Mouse (Mus musculus) ovary, postnatal 14 days (tissue): ENCODE results near the gene Vpreb2.
"Not testable (repeated sequence)": the region's sequence is repeated elsewhere in the genome, so short reads cannot be mapped to it uniquely, and the experiment has no call there.

Experiments used
- DNase-seq: peaks from one replicate; pipeline ENCODE4 v3.0.0; 2022; ENCODE audit warnings: low spot score

The Vpreb2 gene

DNA sequence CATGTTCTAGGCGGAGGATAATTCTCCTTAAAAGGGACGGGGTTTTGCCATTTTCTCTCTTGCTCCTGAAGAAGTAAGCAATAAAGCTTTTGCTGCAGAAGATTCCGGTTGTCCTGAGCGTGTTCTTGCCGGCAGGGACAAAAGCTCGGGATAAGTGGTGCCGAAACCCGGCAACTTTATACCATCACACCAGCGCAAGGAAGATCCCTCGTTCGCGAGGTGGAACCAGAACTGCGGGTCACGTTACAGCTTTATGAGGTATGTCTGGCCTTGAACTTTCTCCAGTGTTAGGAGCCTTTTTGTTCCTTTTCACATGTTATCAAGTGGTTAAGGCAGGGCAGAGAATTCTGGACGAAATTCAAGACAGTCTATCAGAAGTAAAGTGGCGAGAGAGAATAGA is 12.1 kb downstream of the Vpreb2 start:
- not testable (repeated sequence) for DNase-seq

DNA sequence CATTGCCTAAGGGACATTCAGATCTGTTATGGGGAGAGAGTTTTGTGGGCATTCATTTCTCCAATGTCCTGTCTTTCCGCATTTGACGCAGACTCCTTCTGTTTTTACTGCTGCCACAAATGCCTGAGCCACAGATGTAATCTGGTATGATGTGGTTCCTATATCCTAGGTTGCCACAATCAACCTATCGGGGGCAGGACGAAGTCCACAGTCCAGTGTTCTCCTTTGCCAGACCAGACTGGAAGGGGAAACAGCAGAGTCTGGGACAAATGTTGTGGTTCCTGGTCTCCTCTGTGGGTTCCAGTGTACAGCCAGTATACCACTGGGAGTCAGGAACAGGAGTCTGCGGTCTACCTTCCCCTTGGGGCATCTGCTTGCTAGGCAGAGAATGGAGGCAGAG is 19.4 kb downstream of the Vpreb2 start:
- no peak for DNase-seq

DNA sequence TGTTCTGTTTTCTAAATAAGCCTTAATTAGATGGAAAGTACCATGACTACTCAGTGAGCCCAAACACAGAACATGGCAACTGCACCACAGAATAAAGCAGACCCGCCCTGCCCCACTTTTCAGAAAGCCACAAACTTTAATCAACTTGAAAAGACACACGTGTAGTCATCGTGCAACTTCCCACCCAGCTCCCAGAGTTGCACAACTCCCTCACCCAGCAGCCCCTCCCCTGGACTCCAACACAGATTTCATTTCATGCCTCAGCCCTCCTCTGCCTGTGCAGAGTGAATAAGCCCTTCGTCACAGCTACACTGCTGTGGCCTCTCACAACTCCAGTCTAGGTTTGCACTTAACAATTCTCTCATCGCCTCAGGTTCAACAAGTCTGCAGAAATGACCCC is 24.4 kb downstream of the Vpreb2 start:
- no peak for DNase-seq

DNA sequence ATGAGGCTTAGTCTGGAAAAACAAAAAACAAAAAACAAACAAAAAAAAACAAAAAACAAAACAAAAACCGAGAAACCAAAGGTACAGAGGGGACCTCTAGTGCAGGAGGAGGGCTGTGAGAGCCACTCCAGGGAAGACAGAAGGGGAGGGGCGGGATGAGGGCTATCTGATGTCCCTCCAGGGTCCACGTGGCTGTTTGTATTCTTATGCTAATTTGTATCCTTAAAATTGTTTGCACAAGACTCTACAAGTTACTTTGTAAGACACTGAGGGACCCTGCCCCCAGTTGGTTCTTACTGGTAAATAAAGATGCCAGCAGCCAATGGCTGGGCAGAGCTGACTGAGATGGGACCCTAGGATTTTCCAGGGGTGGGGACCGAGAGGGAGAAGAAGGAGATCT is 26.9 kb downstream of the Vpreb2 start:
- DNase-seq, result no peak

DNA sequence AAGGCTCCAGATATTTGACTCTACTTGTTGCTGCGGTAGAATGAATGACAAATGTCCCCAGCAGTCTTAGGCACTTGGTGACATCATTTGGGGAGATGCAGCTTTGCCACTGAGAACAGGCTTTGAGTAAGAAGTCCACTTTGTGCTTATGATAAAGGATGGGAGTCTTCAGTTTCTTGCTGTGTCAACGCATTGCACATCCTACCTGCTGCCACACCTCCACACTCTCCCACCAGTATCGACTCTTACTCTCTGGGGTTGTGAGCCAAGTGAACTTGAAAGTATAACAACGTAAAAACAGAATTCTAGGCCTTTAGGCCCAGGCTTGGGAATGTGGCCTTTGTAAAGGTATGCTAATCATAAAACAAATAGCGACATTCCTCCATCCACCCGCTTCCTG is 30.9 kb downstream of the Vpreb2 start:
- DNase-seq, result no peak

DNA sequence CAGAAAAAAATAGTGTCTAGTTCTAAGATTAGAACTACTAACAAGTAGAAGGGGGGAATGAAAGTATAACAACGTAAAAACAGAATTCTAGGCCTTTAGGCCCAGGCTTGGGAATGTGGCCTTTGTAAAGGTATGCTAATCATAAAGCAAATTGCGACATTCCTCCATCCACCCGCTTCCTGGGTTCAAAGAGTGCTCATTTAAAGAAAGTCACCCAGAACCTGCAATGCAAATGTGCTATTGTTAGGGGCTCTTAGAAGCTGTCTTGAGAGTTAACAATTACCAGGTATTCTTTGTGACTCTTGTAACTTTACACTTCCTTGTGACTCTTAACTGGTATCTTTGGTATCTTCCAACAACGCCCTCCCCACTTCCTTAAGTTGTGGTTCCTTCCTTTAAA is 36.3 kb downstream of the Vpreb2 start:
- not testable (repeated sequence) for DNase-seq

DNA sequence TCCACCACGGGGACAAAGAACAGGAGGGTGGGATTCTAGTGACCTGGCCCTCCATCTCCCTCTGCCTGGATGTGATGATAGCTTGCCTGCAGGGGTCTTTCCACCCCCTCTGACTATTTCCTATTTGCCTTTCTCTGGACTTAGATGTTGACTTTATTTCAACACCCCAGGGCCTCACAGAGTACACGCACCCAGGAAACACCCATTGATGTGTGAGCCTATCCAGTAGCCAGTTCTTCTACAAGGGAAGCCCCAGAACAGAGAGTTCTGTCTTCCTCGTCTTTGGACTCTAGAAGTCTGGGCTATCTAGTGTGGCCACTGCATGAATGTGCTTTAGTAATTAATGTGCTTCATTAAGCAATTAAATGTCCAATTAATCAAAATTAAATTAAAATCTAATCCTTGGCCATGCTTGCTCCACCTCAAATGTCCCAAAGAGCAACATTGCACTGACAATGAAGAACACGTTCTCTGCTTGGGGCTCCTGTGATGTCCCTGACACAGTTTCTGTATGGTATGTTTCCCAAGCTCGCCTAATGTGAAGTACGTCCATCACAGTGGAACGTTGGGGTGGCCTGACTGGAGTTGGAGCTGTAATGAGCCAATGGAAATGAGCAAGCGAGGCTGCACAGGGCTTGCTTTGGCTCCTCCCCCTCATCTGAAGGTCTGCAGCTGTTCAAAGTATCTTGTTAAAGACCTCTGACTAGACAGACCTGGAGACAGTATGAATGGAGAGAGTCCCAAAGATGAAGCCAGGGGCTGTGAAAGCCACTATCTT is 42.7 kb downstream of the Vpreb2 start:
- DNase-seq, result no peak

DNA sequence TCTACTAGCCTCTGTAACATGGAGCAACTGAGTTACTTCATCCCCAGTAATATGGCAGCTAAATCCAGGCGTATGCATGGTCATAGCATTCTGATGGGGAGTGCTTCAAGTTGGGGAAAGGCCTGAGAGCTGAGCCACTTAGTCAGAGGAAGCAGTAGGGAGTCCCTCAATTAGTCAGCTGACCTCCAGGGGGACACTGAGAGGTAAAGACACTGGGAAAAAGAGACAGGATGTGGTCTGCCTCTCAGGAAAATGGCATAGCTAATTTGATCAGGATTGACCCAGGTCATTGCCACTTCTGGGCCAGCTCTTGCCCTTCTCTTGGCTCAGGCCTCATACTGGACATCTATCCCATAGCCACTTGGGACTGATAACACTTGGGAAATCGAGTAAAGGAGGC is 47.1 kb downstream of the Vpreb2 start:
- DNase-seq, result no peak
